Mouse (Mus musculus): Measurements from ENCODE around the gene Galnt2. TPM values are rescaled to one million over a fixed set of nuclear protein-coding genes. Genes with fewer than 3 reads are reported as not detected.
A peak's percentile ranks its signal among the peaks of the same experiment; 100 is the strongest.

Galnt2 gene
- polyA plus RNA-seq, 1 experiment from 2014 or later: 48.6 TPM

DNA sequence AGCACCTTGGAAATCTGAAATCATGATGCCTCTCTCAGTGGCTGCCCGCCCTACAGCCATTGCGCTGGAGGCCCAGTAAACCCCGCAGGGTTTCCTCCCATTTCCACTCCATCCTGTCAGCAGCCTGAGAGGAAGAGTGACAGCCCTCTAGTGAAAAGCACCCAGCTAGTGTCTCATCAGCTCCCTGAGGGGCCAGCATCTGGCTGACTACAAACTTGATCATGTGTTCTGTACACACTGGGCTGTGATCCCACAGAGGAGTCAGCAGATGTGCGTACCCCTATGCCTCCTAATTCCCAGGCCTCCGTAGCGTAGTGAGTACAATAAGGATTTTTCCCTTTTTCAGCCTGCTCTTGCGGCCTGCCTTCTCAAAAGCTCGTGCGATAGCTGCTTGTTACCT lies 25.6 kb downstream of the Galnt2 start:
- ATAC-seq (replicated peaks; ENCODE audit: low FRiP score) (no peak), DNase-seq (ENCODE audit: low spot score) (no peak)
- WGBS: 83% methylated on average over 9 of the region's 9 CpGs
- no peaks in the 10 kb centered on the region for H3K9me3 ChIP-seq (ENCODE audit: control insufficient read depth, low read length)
- no peaks in the 10 kb centered on the region for H3K36me3 ChIP-seq (ENCODE audit: control insufficient read depth, insufficient read depth, low read length)
- no peak overlapping the region for H3K4me2 ChIP-seq
- H3K27ac ChIP-seq (ENCODE audit: low read depth, low read length): no peak overlapping the region
- peaks cover 26% of the 10 kb centered on the region for H3K4me1 ChIP-seq (replicated peaks; ENCODE audit: control insufficient read depth, insufficient read depth, low read length)
- no peaks in the 10 kb centered on the region for H3K27me3 ChIP-seq (replicated peaks; ENCODE audit: control insufficient read depth, insufficient read depth, low read length)
- H3K4me3 ChIP-seq (ENCODE audit: low read depth, low read length): no peak overlapping the region
- no peak overlapping the region for H3K9ac ChIP-seq (ENCODE audit: low read depth, low read length)

DNA sequence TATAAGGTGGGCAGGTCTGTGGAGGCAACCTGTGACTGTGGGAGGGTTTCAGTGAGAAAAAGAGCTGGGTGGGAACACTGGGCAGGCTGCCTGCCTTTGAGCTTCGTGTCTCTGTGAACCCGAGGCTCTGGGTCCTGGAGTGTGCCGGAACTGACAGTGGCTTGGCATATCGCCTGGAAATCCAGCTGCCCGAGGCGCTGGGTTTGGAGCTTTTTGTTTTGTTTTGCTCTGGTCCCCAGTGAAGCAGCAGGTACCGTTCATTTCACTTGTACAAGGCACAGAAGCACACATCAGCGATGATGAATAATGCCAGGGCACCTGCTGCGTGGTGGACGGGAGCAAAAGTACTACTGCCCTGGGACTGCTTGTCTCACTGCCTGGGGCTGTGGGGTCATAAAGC lies 26.2 kb downstream of the Galnt2 start:
- Histone ChIP-seq H3K4me2 (no peak overlapping the region), H3K27ac (ENCODE audit: low read depth, low read length) (no peak overlapping the region), H3K4me3 (ENCODE audit: low read depth, low read length) (no peak overlapping the region), H3K4me1 (replicated peaks; ENCODE audit: control insufficient read depth, insufficient read depth, low read length) (peaks cover 20% of the 10 kb centered on the region), H3K27me3 (replicated peaks; ENCODE audit: control insufficient read depth, insufficient read depth, low read length) (no peaks in the 10 kb centered on the region), H3K9me3 (ENCODE audit: control insufficient read depth, low read length) (no peaks in the 10 kb centered on the region), H3K36me3 (ENCODE audit: control insufficient read depth, insufficient read depth, low read length) (no peaks in the 10 kb centered on the region), H3K9ac (ENCODE audit: low read depth, low read length) (no peak overlapping the region)
- ATAC-seq (replicated peaks; ENCODE audit: low FRiP score) (no peak), DNase-seq (ENCODE audit: low spot score) (no peak)
- 87% methylated on average over 10 of the region's 10 CpGs for WGBS

DNA sequence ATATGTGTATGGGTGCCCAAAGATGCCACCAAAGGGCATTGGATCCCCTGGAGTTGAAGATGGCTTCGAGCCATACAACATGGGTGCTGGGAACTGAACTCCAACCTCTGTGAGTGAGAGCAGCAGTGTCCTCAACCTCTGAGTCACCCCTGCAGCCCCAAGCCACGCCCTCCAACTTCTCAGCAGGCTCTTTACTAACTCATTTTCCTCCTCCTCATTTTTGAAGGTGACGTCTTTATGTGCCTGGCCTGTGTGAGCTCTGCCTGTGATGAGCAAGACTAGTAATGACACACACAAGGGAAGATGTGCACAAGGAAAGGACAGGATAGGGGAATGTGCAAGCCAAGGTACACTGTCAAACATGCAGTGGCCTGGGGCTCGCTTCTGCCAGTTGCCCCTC lies 28.0 kb downstream of the Galnt2 start:
- Histone ChIP-seq H3K4me2 (no peak overlapping the region), H3K27me3 (replicated peaks; ENCODE audit: control insufficient read depth, insufficient read depth, low read length) (no peaks in the 10 kb centered on the region), H3K27ac (ENCODE audit: low read depth, low read length) (no peak overlapping the region), H3K36me3 (ENCODE audit: control insufficient read depth, insufficient read depth, low read length) (no peaks in the 10 kb centered on the region), H3K9me3 (ENCODE audit: control insufficient read depth, low read length) (no peaks in the 10 kb centered on the region), H3K4me3 (ENCODE audit: low read depth, low read length) (no peak overlapping the region), H3K4me1 (replicated peaks; ENCODE audit: control insufficient read depth, insufficient read depth, low read length) (peaks cover 19% of the 10 kb centered on the region), H3K9ac (ENCODE audit: low read depth, low read length) (no peak overlapping the region)
- WGBS: 78% methylated on average over 4 of the region's 4 CpGs
- ATAC-seq (replicated peaks; ENCODE audit: low FRiP score) (no peak), DNase-seq (ENCODE audit: low spot score) (no peak)

DNA sequence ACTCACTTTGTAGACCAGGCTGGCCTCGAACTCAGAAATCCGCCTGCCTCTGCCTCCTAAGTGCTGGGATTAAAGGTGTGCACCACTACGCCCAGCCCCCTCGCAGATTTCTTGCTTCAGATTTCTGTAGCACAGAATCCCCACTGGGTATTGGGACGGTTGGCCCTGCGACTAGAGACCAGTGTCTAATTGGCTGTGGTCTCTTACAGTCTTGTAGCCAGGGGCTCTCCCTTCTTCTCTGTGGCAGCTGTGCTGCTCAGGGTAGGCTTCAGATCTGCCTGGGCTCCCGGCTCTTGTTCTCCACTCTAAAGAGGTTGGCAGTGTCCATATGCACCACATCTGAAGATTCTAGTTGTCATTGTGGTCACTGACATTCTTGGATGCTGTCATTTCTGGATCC lies 28.7 kb downstream of the Galnt2 start:
- H3K27ac ChIP-seq (ENCODE audit: low read depth, low read length): 0 out of 2 replicates have a peak overlapping the region, but pooled peaks have one; percentile 5
- WGBS: 79% methylated on average over 7 of the region's 7 CpGs
- no peak overlapping the region for H3K9ac ChIP-seq (ENCODE audit: low read depth, low read length)

DNA sequence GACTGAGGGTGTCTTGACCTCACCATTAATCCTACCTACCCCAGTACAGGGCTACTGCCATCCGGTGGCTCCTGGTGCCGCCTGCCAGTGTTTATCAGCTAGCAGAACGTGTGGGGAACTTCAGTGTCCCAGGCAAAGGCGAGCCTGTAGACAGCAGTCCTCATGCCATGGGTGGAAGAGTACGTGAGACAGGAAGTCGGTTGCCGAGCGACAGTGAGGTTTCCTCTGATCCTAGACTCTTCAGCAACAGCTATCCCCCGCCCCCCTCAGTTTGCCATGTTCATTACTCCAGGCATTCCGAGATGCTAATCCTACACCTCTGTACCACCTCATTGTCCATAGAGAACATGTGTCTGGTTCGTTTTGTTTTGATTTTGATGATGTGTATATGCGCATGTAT lies 29.2 kb downstream of the Galnt2 start:
- no peak overlapping the region for H3K4me3 ChIP-seq (ENCODE audit: low read depth, low read length)
- peak; percentile 35; the same call in 1 of the 2 replicates for ATAC-seq (replicated peaks; ENCODE audit: low FRiP score)
- no peak overlapping the region for H3K4me2 ChIP-seq
- no peaks in the 10 kb centered on the region for H3K36me3 ChIP-seq (ENCODE audit: control insufficient read depth, insufficient read depth, low read length)
- H3K27me3 ChIP-seq (replicated peaks; ENCODE audit: control insufficient read depth, insufficient read depth, low read length): no peaks in the 10 kb centered on the region
- H3K4me1 ChIP-seq (replicated peaks; ENCODE audit: control insufficient read depth, insufficient read depth, low read length): peaks cover 27% of the 10 kb centered on the region
- no peaks in the 10 kb centered on the region for H3K9me3 ChIP-seq (ENCODE audit: control insufficient read depth, low read length)
- 51% methylated on average over 12 of the region's 12 CpGs for WGBS
- no peak overlapping the region for H3K9ac ChIP-seq (ENCODE audit: low read depth, low read length)
- no peak for DNase-seq (ENCODE audit: low spot score)
- 0 out of 2 replicates have a peak overlapping the region, but pooled peaks have one; percentile 5 for H3K27ac ChIP-seq (ENCODE audit: low read depth, low read length)

More for the DNA sequence above, 28.7 kb downstream of the Galnt2 start:
- Histone ChIP-seq H3K4me1 (replicated peaks; ENCODE audit: control insufficient read depth, insufficient read depth, low read length) (peaks cover 23% of the 10 kb centered on the region), H3K4me3 (ENCODE audit: low read depth, low read length) (no peak overlapping the region), H3K4me2 (no peak overlapping the region), H3K9me3 (ENCODE audit: control insufficient read depth, low read length) (no peaks in the 10 kb centered on the region), H3K27me3 (replicated peaks; ENCODE audit: control insufficient read depth, insufficient read depth, low read length) (no peaks in the 10 kb centered on the region), H3K36me3 (ENCODE audit: control insufficient read depth, insufficient read depth, low read length) (no peaks in the 10 kb centered on the region)
- ATAC-seq (replicated peaks; ENCODE audit: low FRiP score) (no peak), DNase-seq (ENCODE audit: low spot score) (no peak)

DNA sequence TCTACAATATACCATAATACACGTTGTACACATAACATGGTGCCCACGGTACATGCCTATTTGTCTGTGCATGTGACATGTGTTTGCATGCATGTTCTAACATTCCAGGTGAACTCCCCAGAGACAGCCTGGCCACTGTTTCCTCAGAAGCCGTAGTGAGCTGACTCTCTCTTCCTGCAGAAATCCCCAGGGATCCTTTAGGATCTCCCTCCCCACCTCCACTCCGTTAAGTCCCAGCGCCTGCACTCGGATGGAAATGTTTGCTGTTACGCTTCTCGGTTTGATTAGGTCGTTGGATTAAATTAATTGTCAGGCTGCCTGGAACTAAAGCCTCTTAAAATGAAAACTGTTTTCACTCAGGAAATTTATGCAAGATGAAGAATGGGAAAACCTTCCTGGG lies 31.9 kb downstream of the Galnt2 start:
- WGBS: 84% methylated on average over 9 of the region's 9 CpGs
- no peak for DNase-seq (ENCODE audit: low spot score)
- Histone ChIP-seq H3K27ac (ENCODE audit: low read depth, low read length) (no peak overlapping the region), H3K9me3 (ENCODE audit: control insufficient read depth, low read length) (no peaks in the 10 kb centered on the region), H3K27me3 (replicated peaks; ENCODE audit: control insufficient read depth, insufficient read depth, low read length) (no peaks in the 10 kb centered on the region), H3K4me3 (ENCODE audit: low read depth, low read length) (no peak overlapping the region), H3K4me2 (no peak overlapping the region), H3K4me1 (replicated peaks; ENCODE audit: control insufficient read depth, insufficient read depth, low read length) (peaks cover 30% of the 10 kb centered on the region), H3K9ac (ENCODE audit: low read depth, low read length) (no peak overlapping the region), H3K36me3 (ENCODE audit: control insufficient read depth, insufficient read depth, low read length) (no peaks in the 10 kb centered on the region)
- no peak for ATAC-seq (replicated peaks; ENCODE audit: low FRiP score)

DNA sequence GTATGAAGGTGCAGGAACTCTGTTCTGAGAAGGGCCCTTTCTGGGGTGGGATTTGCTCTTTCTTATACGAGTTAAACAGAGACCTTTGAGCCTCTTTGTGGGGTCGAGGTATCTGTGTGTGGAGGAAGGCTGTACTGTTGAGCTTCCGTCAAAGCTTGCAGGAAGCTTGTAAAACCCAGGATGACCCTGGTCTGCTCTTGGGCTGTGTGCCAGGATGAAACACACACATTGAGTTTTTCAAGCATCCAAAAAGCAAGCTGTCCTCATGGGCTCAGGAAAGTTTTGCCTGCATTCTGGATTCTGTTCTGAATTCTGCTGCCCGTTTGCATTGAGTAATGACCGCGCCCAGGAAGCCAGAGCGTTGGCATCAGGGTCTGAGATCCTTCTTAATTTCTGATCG lies 32.8 kb downstream of the Galnt2 start:
- no peak for DNase-seq (ENCODE audit: low spot score)
- no peak for ATAC-seq (replicated peaks; ENCODE audit: low FRiP score)
- H3K36me3 ChIP-seq (ENCODE audit: control insufficient read depth, insufficient read depth, low read length): no peaks in the 10 kb centered on the region
- H3K4me2 ChIP-seq: no peak overlapping the region
- no peak overlapping the region for H3K9ac ChIP-seq (ENCODE audit: low read depth, low read length)
- H3K9me3 ChIP-seq (ENCODE audit: control insufficient read depth, low read length): no peaks in the 10 kb centered on the region
- H3K27me3 ChIP-seq (replicated peaks; ENCODE audit: control insufficient read depth, insufficient read depth, low read length): no peaks in the 10 kb centered on the region
- no peak overlapping the region for H3K4me3 ChIP-seq (ENCODE audit: low read depth, low read length)
- H3K27ac ChIP-seq (ENCODE audit: low read depth, low read length): no peak overlapping the region
- H3K4me1 ChIP-seq (replicated peaks; ENCODE audit: control insufficient read depth, insufficient read depth, low read length): peaks cover 30% of the 10 kb centered on the region
- WGBS: 80% methylated on average over 8 of the region's 8 CpGs

DNA sequence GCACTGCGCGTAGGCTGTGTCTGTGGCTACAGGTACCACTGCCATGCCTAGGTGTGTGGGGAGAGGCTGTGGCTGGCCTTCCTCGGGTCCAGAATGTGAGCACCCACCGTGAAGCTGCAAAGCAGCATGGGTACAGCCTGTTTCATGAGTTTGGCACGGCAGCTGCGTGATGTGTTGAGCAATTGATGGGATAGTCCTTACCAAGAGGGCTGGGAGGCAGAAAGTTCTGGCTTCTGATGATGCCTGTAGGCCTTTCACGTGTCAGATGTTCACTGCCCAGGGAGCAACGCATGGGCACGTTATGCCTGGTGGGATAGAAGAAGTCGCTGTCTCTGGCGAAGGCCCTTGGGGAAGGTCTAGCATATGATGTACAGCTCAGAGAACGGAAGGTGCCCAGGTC lies 33.5 kb downstream of the Galnt2 start:
- ATAC-seq (replicated peaks; ENCODE audit: low FRiP score): no peak
- WGBS: 86% methylated on average over 12 of the region's 12 CpGs
- Histone ChIP-seq H3K27me3 (replicated peaks; ENCODE audit: control insufficient read depth, insufficient read depth, low read length) (no peaks in the 10 kb centered on the region), H3K9ac (ENCODE audit: low read depth, low read length) (no peak overlapping the region), H3K36me3 (ENCODE audit: control insufficient read depth, insufficient read depth, low read length) (no peaks in the 10 kb centered on the region), H3K4me2 (no peak overlapping the region), H3K9me3 (ENCODE audit: control insufficient read depth, low read length) (no peaks in the 10 kb centered on the region), H3K4me3 (ENCODE audit: low read depth, low read length) (no peak overlapping the region), H3K27ac (ENCODE audit: low read depth, low read length) (no peak overlapping the region), H3K4me1 (replicated peaks; ENCODE audit: control insufficient read depth, insufficient read depth, low read length) (peaks cover 27% of the 10 kb centered on the region)
- no peak for DNase-seq (ENCODE audit: low spot score)

DNA sequence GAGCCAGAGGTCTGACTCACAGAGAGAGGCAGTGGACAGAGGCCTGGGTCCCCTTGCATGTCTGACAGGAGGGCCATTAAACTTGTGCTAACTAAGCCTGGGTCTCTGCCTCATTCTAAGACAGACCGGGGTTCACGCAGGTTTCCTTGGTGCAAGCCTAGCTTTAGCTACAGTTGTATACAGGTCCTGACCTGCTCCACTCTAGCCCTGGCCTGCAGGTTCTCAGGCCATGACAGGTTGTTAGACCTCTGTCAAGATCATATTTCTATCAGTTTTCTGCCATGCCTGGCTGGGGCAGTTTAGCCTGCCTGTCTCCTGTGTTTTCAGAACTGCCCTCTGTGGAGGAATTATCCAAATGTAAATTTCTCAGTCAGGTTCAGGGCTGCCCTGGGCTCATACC lies 33.9 kb downstream of the Galnt2 start:
- Histone ChIP-seq H3K9me3 (ENCODE audit: control insufficient read depth, low read length) (no peaks in the 10 kb centered on the region), H3K36me3 (ENCODE audit: control insufficient read depth, insufficient read depth, low read length) (no peaks in the 10 kb centered on the region), H3K4me3 (ENCODE audit: low read depth, low read length) (no peak overlapping the region), H3K4me2 (no peak overlapping the region), H3K9ac (ENCODE audit: low read depth, low read length) (no peak overlapping the region), H3K27ac (ENCODE audit: low read depth, low read length) (no peak overlapping the region), H3K27me3 (replicated peaks; ENCODE audit: control insufficient read depth, insufficient read depth, low read length) (no peaks in the 10 kb centered on the region), H3K4me1 (replicated peaks; ENCODE audit: control insufficient read depth, insufficient read depth, low read length) (peaks cover 24% of the 10 kb centered on the region)
- WGBS: 73% methylated on average over 2 of the region's 2 CpGs
- no peak for DNase-seq (ENCODE audit: low spot score)
- ATAC-seq (replicated peaks; ENCODE audit: low FRiP score): no peak

All from liver, embryonic 11.5 days (tissue).